Mouse (Mus musculus) 3134 (cell line): Measurements from ENCODE around the gene Sf3b6.

Source experiments
- DNase-seq: peaks from one replicate; pipeline ENCODE4 v3.0.0-alpha.2; 2011; ENCODE audit warnings: low spot score; ENCODE audit not compliant: insufficient read length; ENCODE audit errors: extremely low read depth

Sf3b6 gene

DNA sequence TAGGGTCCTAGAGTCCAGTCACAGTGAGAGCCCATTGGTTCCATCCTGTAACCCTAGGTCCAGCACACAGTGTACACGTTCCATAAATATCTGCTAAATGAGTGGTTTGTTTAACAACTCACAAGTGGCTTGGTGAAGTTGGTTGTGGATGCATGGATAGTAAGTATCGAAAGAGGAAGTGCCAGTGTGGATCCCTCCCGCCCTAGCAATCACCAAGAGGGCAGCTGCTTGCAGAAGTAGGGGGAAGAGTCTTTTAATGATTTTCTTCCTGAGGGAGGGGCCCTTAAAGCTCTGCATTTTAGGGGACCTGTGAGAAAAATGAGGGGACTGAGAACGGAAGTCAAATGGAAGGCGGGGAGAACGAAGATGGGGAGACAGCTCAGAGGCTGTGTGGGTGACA lies 22.7 kb downstream of the Sf3b6 start:
- no peak for DNase-seq

DNA sequence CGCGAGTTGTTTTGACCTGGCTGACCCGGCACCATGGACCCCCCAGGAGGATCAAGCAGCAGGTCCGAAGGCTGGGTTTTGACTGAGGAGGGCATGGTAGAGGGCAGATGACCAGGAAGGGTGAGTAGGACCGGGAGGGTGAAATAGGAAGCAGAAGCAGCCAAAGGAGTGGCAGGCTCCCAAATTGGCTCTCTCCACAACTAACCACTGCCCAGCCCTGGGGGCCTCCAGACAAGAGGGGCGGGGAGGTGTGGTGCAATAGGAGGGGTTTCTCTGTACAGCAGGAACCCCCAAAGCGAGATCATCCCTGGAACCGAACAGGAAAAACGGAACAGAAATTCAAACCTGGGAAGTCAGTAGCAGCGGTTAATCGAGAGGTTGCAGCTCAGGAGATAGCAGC lies 23.4 kb downstream of the Sf3b6 start:
- DNase-seq: no peak

DNA sequence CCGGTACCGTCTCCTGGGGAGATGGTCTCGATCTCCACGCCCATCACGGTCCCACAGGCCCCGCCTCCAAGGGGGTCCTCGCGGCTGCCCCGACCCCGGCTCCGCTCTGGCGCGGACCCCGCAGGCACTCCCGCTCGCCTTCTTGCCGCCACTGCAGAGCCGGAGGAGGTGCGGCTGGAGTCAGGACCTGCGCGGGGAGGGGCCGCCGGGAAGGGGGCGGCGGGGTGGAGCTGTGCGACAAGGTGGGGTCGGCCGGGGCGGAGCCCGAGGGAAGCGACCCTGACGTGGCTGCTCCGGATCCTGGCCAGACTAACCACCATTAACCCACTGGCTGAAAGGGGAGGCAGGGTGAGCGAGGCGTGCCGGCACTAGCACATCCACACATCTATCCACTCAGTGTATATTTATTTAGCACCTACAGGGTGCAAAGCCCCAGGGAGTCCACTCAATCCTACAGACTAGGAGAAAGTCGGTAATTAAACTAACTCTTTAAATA lies 24.1 kb downstream of the Sf3b6 start, which contains the start of gene Fkbp1b:
TSS of gene Fkbp1b (minus strand) at position 200 of the 496 bp plus-strand sequence.
- DNase-seq: peak; percentile 34

DNA sequence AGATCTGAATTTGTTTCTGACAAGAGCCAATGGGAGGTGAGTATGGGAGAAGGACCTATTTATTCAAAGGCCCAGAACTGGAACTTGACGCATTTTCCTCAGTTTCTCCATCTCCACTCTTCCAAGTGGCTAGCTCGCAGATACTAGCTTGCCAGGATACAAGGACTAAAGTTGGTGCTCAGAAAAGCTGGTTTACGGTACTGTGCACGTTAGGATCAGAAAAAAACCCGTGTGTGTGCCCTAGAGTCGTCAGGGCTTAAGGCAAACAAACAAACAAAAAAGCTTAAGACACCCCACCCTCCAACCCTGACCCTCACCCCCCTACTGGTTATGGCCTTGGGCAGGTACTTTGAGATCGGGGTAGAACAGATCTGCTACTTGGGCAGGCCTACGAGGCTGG lies 25.1 kb downstream of the Sf3b6 start:
- no peak for DNase-seq

DNA sequence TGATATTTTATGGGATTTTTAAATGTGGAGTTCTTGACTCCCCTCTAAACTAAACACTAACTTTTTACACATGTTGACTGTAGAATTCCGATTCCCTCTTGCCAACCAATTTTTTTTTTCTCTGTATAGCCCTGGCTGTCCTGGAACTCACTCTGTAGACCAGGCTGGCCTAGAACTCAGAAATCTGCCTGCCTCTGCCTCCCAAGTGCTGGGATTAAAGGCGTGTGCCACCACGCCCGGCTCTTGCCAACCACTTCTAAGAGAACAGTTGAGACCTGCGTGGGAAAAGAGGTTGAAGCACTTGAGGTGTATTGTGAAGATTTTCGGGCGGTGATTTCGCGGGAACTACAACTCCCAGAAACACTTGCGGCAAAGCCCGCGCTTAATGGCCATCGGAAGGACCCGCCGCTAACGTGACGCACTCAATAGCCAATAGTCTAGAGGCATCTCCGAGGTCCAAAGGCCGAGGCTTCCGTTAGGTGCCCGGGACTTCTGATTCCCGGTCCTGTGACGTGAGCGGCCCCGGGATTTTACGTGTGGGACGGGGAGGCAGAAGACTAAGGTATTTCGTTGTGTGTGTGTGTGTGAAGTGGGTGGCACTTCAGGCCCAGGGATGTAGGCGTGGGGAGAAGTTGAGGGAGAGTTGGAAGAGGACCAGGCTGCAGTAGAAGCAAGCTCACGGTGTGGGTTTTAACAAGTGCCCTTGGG lies 25.7 kb downstream of the Sf3b6 start, which contains the start of gene Wdcp:
TSS of gene Wdcp (plus strand) at position 414 of the 708 bp plus-strand sequence.
- peak; percentile 91 for DNase-seq

DNA sequence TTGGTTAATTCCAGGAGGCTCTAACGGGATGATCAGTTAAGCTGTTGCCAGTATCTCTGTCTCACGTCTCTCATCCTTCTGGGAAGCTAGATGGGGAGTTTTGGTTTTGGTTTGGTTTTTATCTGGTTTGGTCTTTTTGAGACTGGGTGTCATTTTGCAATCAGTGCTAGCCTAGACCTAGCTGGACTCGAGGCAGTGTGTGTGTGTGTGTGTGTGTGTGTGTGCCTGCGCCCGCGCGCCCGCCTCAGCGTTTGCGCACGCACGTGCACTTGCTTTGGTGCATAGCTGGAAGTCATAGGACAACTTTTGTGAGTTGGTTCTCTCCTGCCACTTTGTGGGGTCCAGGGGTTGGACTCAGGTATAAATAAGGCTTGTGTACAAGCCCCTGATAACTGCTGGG lies 26.4 kb downstream of the Sf3b6 start:
- peak; percentile 70 for DNase-seq

DNA sequence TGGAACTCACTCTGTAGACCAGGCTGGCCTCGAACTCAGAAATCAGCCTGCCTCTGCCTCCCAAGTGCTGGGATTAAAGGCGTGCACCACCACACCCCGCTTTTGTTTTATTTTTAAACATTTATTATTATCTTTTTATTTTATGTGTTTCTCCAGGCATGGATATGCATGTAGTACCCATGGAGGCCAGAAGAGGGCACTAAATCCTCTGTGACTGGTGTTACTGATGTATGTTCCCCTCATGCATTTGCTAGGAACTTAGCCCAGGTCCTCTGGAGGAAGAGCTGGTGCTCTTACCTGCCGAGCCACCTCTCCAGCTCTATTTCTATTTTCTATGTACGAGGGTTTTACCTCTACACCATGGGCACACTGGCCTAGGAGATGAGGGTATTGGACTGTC lies 38.8 kb downstream of the Sf3b6 start:
- no peak for DNase-seq

DNA sequence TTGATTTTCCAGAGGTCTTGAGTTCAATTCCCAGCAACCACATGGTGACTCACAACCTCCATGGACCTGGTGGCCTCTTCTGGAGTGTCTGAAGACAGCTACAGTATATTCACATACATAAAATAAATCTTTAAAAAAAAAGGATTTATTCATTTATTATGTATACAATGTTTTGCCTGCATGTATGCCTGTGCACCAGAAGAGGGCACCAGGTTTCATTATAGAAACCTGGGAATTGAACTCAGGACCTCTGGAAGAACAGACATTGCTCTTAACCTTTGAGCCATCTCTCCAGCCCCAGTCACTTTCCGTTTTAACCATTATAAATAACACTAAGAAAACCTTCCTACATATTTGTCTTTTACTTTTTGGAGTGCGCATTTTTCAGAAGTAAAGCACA lies 39.5 kb downstream of the Sf3b6 start:
- DNase-seq: no peak

DNA sequence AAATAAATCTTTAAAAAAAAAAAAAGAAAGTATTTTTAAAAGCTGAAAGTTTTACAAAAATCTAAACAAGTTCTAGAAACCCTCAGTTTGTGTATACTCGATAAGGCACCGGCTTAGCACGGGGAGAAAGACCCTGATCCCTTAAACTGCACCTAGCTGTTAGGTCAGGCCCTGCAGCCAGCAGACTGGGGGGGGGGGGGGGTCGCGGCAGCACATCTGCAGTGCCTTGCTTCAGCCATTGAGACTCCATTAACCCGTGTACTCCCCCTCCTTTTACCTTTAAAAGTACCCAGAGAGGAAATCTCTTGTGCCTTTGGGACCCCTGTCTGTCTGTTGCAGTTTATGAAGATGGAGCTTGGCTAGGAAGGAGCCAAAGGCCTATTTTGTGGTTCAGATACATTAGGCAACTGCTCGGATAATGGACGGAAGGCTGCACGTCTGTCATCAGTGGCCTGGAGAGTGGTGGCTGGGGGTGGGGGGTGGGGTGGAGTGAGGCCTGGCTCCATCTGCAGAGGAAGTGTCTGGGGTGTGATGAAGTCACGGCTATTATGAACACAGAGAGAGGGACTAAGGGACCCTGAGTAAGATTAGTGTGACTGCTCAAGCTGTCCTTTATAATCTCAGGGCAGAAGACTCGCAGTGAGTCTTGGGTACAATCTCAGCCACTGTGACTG lies 42.0 kb downstream of the Sf3b6 start:
- no peak for DNase-seq

DNA sequence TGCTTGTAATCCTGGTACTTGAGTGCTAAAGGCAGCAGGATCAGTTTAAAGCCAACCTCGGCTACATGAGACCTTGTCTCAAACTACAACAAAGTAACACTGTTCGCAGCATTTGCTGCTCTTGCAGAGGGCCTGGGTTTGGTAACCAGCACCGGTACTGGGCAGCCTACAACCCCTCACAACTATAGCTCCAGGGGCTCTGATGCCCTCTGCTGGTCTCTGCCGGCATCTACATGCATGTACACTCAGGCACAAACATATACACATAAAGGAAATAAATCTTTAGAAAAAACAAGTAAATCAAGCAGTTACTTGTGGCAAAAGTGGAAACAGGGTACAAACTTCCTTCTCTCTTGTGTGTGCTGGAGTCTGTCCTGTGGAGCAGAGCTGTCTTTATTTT lies 45.3 kb downstream of the Sf3b6 start:
- DNase-seq: no peak

DNA sequence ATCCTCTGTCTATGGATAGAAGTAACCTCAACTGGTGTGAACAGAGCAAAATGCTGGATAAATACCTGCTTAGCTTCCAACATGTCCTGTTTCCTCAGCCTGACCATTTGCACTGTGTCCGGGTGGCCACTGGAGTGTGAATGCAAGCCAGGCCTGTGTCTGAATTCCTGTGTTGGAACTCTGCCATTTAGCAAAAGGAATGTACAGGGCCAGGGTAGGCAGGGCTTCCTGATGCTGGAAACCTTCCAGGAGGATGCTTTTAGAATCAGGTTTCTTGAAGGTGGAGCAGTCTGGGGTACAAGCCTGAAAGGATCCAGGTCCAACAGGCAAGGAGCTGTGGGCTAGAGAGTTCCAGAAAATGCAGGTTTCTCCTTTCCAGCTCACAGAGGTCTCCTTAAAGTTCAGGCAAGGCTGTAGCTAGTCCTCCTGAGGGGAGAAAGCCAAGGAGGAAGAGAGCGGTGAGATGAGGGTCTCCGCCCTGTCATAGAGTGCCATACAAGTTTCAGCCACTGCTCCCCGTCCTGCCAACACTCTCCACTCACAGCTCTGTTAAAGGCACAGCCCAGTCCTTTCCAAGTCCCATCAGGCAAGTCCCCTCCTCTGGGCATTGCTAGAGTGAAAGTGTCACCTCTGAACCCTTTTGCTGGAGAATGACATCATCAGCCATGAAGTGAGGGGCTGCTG lies 46.5 kb downstream of the Sf3b6 start:
- DNase-seq: no peak

DNA sequence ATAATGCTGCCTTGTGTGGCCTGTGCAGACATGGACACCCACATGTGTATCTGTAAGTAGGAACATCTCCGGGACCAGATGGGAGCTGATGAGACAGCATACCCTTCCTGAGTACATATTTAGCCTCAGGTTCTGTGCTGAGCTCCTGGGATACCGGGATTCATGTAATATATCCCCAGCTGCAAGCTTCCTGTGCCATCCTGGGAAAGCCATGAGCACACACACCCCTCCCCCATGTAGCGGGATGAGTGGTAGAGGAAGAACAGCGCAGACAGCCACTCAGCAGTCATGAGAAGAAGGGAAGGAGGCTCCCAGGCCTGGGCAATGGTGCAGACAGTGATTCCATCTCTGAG lies 47.0 kb downstream of the Sf3b6 start:
- no peak for DNase-seq

DNA sequence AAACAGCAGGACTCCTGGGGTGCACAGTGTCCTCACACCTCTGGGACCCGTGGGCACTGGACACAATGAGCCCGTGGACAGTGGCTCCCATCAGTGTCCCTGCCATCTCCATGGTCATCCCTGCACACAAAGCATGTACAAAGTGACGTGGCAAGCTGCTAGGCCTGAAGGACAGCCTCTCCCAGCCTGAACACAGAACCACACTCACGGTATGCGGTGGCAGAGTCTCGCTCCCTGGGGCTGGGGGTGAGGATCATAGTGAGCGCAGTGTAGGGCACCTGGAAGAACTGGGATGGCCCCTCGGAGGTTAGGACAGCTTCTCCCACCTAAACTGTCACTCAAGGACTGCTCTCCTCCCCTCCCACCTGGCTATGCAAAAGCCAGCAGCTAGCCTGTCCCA lies 51.6 kb downstream of the Sf3b6 start:
- DNase-seq: no peak

DNA sequence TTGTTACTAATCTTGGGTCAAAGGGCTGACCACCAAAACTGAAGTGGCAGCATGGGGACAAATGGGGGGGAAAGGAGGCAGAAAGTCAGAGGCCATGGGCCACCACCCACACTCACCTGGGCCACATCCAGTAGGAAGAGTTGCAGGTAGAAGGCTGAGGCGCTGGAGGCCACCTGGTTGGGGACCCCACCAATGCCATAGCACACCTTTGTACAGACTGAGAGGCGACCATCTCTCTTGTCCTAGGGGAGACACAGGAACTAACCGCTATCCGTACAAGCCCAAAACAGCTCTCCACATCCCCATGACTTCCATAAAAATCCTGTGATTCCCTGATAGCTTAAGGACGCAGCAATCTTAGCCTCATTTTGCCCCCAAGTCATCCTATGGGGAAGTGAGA lies 53.9 kb downstream of the Sf3b6 start:
- no peak for DNase-seq

DNA sequence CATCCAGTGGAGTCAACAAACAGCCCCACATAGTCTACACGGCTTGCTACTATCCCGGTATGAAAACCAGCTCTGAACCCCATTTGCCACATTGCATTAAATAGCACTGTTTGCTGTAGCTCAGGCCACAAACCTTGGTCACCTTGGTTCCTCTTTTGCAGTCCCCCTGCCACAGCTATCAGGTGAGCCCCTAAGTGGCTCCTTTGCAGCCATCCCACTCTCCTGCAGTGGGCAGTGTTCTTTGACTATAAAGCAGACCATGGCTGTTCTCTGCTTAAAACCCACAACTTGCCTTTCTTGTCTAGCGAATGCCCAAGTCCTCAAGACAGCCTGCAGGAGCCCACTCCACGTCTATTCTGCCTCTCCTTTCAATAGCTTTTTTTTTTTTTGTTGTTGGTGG lies 54.9 kb downstream of the Sf3b6 start:
- no peak for DNase-seq

DNA sequence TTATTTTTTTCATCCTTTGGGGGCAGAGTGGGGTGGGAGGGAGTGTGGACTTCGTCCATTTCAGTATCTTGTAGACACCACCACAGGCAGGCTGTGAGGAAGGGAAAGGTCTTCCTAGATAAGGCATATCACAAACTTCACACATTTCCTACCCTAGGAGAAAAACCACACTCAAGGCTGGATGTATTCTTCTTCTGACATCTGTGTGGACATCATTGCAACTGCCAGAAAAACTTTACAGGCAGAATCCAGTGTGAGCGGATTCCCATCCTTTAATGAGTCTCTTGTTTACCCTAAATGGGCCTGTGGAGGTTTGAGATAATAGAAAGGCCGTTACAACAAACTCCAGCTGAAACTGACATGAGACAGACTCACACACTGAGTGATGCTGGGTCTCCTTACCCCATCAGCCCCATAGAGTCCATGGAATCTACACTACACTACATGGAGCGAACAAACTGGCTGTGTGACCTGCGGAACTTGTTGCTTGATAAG lies 55.7 kb downstream of the Sf3b6 start:
- DNase-seq: no peak

DNA sequence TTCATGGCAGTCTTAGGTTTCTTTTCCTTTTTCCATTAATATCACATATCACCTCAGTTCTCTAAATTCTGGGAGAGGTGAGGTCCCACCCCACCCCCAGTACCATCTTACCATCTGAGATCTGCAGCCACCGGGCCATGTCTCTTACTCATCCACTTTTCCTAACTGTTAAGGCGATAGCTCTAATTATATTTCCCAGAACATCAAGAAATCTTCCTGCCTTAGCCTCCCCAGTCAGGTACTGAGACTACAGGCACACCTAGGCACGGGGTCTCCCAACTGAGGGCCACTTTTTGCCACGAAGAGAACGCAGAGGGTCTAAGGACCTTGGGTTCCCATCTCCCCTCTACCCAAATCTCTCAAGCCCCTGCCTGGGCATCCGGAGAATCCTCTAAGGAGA lies 56.2 kb downstream of the Sf3b6 start:
- DNase-seq: no peak

DNA sequence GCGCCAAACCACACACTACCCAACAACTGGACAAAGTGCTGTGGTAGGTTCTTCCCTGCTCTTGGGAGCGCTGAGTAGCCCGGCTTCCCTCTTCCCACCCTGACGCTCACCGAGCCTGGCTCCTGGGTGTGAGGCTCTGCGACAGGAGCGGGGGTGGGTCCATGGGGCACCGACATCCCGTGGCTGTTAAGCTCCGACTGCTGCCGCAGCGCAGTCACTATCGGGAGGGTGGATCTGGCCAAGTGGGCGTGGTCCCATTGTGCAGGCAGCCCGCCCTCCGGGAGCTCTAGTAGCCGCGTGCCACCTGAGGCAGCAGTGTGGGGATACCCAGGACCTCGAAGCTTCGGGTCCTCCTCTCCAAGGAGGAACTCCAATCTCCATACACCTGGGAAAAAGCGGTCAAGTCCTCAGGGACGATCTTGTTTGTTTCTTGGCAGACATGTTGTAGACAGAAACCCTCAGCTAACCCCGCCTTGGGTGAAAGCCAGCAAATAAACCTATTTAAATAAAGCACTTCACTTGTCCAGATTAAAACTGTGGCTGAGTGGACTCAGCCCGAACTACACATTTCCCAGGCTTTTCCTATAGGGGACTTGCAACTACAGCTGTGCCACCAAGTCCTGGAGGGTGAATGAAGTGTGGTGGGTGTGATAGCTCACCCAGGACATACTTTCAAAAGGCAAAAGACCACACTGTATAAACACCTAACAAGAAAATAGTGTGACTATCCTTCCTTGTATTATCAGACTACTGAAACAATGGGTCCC lies 57.0 kb downstream of the Sf3b6 start, which contains the start of gene Mfsd2b:
TSS of gene Mfsd2b (minus strand) at position 199 of the 767 bp plus-strand sequence.
- DNase-seq: peak; percentile 54

DNA sequence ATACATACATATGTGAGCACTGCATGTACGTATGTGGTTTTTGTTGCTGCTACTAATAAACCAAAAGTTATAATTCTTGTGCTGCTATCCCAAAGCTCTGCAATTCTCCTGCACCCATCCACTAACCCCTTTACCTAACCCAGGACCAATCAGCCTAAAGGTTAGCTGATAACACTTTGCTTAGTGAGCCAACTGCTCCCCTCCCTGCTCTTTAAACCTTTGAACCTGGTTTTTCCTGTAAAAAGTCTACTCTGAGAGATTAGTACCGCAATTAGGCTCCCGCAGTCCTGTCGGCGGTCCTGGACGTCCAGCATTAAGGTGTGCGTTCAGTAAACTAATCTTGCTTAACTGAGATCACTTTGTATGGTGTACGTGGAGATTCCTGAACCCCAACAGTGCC lies 58.3 kb downstream of the Sf3b6 start:
- no peak for DNase-seq
